Mouse (Mus musculus) hindbrain, embryonic 11.5 days (tissue): ENCODE results near the gene Arhgef5. TPM values are rescaled to one million over a fixed set of nuclear protein-coding genes. Genes with fewer than 3 reads are reported as not detected.

Experiments used
- ATAC-seq: fragments of 200-750 bp; cut with Nextera tagmentation; 2 replicates; pipeline ENCODE4 v1.8.0; 2017; ENCODE audit warnings: mild to moderate bottlenecking, moderate TSS enrichment, moderate library complexity; ENCODE audit not compliant: low FRiP score
- DNase-seq: peaks from one replicate; pipeline ENCODE4 v3.0.0-alpha.2; 2015; ENCODE audit warnings: low spot score
- H3K27ac ChIP-seq: fragments of 300-500 bp; sonication (generic); 2 replicates; pipeline ENCODE4 v1.5.1; 2014; ENCODE audit warnings: mild to moderate bottlenecking, low read depth, low read length
- H3K27me3 ChIP-seq: fragments of 300-500 bp; sonication (generic); 2 replicates; pipeline ENCODE4 v1.6.1; 2014; ENCODE audit warnings: mild to moderate bottlenecking, low read length, moderate library complexity, mixed read lengths; ENCODE audit not compliant: control insufficient read depth, insufficient read depth
- H3K36me3 ChIP-seq: fragments of 300-500 bp; sonication (generic); 2 replicates; pipeline ENCODE4 v1.6.1; 2014; ENCODE audit warnings: mild to moderate bottlenecking, low read length, moderate library complexity, mixed read lengths; ENCODE audit not compliant: control insufficient read depth, insufficient read depth
- H3K4me1 ChIP-seq: fragments of 300-500 bp; sonication (generic); replicated peaks from 2 replicates; pipeline ENCODE4 v1.6.1; 2014; ENCODE audit warnings: low read length, mixed read lengths; ENCODE audit not compliant: control insufficient read depth, insufficient read depth
- H3K4me2 ChIP-seq: fragments of 300-500 bp; sonication (generic); replicated peaks from 2 replicates; pipeline ENCODE4 v1.6.1; 2014; ENCODE audit warnings: mild to moderate bottlenecking, low read depth, low read length
- H3K4me3 ChIP-seq: fragments of 300-500 bp; sonication (generic); 2 replicates; pipeline ENCODE4 v1.5.1; 2014; ENCODE audit warnings: low read depth, low read length
- H3K9ac ChIP-seq: fragments of 300-500 bp; sonication (generic); 2 replicates; pipeline ENCODE4 v1.6.1; 2014; ENCODE audit warnings: low read depth, low read length
- H3K9me3 ChIP-seq: fragments of 300-500 bp; sonication (generic); 2 replicates; pipeline ENCODE4 v1.6.1; 2016; ENCODE audit warnings: low read length; ENCODE audit not compliant: control insufficient read depth
- WGBS: fragments of 180-500 bp; shearing (Covaris S2); extraction: QIAGEN DNeasy Blood & Tissue Kit; methylation state at CpG from one replicate; pipeline ENCODE4 v1.1.7; 2014; 5-methylcytosine and 5-hydroxymethylcytosine counted together
- polyA plus RNA-seq: library from polyadenylated mRNA; unstranded; fragments of >200 nt; fragmentation: Nextera tagmentation; extraction: Ambion mirVana; gene quantifications from 2 replicates; pipeline ENCODE4 v1.2.1, GENCODE M21; 2014

Gene Arhgef5
- polyA plus RNA-seq, 1 experiment from 2014 or later: 4.3 TPM

- no peaks in the 10 kb centered on the region for H3K27me3 ChIP-seq
- H3K4me1 ChIP-seq: no peaks in the 10 kb centered on the region
- H3K4me2 ChIP-seq: no peak overlapping the region
- H3K9ac ChIP-seq: no peak overlapping the region
- no peak overlapping the region for H3K27ac ChIP-seq
- WGBS: 48% methylated on average over 2 of the region's 2 CpGs
- no peaks in the 10 kb centered on the region for H3K36me3 ChIP-seq
- no peaks in the 10 kb centered on the region for H3K9me3 ChIP-seq
- ATAC-seq (peak; percentile 59; the same call in 1 of the 2 replicates), DNase-seq (peak; percentile 16)
- H3K4me3 ChIP-seq: no peak overlapping the region
These were observed 32.1 kb downstream of the Arhgef5 start for GRCm38 (mm10) chr6:43297508-43297850.

- Histone ChIP-seq H3K27ac (no peak within 1 kb of the TSS), H3K9ac (no peak within 1 kb of the TSS), H3K4me1 (no peaks in the 10 kb centered on the region), H3K36me3 (no peaks in the 10 kb centered on the region), H3K9me3 (no peaks in the 10 kb centered on the region), H3K4me2 (no peak within 1 kb of the TSS), H3K27me3 (no peaks in the 10 kb centered on the region), H3K4me3 (no peak within 1 kb of the TSS)
- 65% methylated on average over 16 of the region's 16 CpGs for WGBS
- ATAC-seq: 0 out of 2 replicates have a peak, but pooled peaks have one; percentile 17
- DNase-seq: no peak
These were observed 44.1 kb downstream of the Arhgef5 start, which contains the start of gene Nobox for GRCm38 (mm10) chr6:43309454-43309853. Gene Nobox (minus strand): TSS chr6:43309554.

DNA sequence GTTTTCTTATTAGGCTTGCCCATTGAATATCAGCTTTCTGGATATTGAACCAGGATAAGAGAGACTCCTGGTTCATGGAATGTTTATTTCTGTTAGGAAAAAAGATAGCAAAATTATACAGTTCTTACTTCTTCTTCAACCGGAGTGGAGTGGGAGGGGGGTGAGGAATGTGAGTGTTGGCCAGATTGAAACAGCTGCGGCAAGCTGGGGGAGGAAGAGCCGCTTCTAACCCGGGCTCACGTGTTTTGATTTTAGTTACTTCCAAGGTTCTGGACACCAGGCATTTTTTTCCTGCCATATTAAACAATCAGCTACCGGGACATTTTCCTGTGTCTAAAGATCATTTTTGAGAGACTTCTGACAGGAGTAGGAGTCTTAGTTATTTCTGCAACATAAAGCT, 44.7 kb downstream of the Arhgef5 start:
- Histone ChIP-seq H3K9me3 (no peaks in the 10 kb centered on the region), H3K27ac (no peak overlapping the region), H3K4me2 (no peak overlapping the region), H3K36me3 (no peaks in the 10 kb centered on the region), H3K27me3 (no peaks in the 10 kb centered on the region), H3K4me3 (no peak overlapping the region), H3K4me1 (no peaks in the 10 kb centered on the region), H3K9ac (no peak overlapping the region)
- DNase-seq (no peak), ATAC-seq (no peak)
- 77% methylated on average over 6 of the region's 6 CpGs for WGBS

DNA sequence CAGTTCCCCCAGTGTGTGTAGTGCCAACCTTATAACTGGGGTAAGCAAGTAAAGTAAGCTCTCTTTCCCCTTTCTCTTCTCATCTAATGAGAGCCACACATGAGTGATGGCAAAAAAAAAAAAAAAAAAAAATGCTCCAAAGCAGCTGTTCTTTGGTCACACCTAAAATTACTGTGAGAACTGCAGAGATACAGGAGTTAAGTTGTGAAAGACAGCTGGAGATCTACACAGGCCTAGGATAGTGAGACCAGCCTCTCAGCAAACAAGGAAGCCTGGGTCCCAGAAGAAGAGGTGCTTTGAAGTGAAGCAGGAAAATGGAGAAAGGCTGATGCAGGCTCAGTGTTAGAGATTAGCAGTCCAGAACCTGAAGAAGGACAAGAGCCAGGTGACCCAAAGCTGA, 47.2 kb downstream of the Arhgef5 start:
- H3K4me2 ChIP-seq: no peak overlapping the region
- no peaks in the 10 kb centered on the region for H3K36me3 ChIP-seq
- no peak overlapping the region for H3K9ac ChIP-seq
- H3K9me3 ChIP-seq: no peaks in the 10 kb centered on the region
- H3K27me3 ChIP-seq: no peaks in the 10 kb centered on the region
- no peak for DNase-seq
- no peak overlapping the region for H3K27ac ChIP-seq
- H3K4me1 ChIP-seq: no peaks in the 10 kb centered on the region
- H3K4me3 ChIP-seq: no peak overlapping the region
- ATAC-seq: no peak

DNA sequence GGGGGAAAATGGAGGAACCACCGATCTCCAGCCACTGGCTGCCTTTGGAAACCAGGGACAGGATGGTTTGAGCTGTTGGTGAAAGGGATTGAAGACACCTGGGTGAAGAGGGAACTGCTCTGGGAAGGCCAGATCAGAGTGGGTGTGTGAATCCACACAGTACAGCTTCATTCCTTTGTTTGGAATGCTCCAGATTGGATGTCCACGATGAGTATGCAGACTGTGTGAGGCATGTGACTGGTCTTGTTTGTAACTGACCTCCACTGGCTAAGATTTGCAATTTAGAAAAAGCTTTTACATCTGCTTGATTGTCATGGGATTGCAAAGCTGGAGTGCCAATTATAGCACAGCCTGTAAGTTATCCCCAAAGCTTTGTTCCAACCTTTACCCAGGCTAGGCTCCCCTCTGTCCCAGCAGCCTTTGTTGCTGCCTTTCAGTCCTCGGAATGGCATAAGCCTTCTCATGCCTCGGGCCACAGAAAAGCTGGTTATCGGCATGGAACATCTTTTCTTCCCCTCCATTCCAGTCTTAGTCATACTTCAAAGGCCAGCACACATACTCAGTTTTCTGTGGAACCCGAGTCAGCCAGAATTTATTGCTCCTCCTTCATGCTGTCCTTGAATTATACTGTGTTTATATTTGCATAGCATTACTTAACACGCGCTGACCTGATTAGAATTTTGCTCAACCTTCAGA, 47.7 kb downstream of the Arhgef5 start:
- Histone ChIP-seq H3K27ac (no peak overlapping the region), H3K4me1 (no peaks in the 10 kb centered on the region), H3K4me2 (no peak overlapping the region), H3K4me3 (no peak overlapping the region), H3K9me3 (no peaks in the 10 kb centered on the region), H3K27me3 (no peaks in the 10 kb centered on the region), H3K36me3 (no peaks in the 10 kb centered on the region), H3K9ac (no peak overlapping the region)
- 75% methylated on average over 8 of the region's 8 CpGs for WGBS
- DNase-seq (no peak), ATAC-seq (peak; percentile 45; the same call in 1 of the 2 replicates)

- no peaks in the 10 kb centered on the region for H3K4me1 ChIP-seq
- H3K4me2 ChIP-seq: no peak overlapping the region
- H3K9ac ChIP-seq: no peak overlapping the region
- H3K36me3 ChIP-seq: no peaks in the 10 kb centered on the region
- H3K27ac ChIP-seq: no peak overlapping the region
- WGBS: 86% methylated on average over 4 of the region's 4 CpGs
- no peak for ATAC-seq
- no peaks in the 10 kb centered on the region for H3K9me3 ChIP-seq
- H3K27me3 ChIP-seq: no peaks in the 10 kb centered on the region
- no peak for DNase-seq
- no peak overlapping the region for H3K4me3 ChIP-seq
These were observed 68.1 kb downstream of the Arhgef5 start for GRCm38 (mm10) chr6:43333479-43333878.

DNA sequence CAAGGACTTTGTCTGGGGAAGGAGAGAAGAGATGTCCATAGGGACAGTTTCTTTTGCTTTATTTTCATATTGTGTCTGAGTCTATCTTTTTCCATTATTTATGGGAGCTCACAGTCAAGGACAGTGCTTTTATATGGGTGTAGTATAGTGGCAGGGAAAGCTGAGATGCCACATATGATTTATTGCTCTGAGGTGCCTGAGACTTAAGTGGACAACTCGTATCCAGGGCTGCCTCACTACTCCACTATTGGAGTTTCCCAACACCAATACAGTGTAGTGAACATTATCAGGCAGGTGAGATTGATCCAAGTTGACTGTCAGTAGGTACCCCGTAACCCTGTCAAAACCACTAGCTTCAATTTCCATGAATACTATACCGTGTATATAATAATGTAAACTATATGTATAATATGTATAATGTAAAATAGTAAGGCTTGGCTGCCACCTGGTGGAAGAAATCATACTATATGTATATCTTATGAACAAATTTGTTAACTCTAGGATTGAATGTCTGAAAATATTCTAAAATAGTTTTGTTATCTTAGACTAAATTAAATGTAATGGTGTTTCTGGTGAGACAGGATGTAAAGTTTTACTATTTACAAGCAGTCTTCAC, 70.3 kb downstream of the Arhgef5 start:
- WGBS: 81% methylated on average over 3 of the region's 3 CpGs
- H3K27me3 ChIP-seq: no peaks in the 10 kb centered on the region
- H3K27ac ChIP-seq: no peak overlapping the region
- no peaks in the 10 kb centered on the region for H3K4me1 ChIP-seq
- H3K36me3 ChIP-seq: no peaks in the 10 kb centered on the region
- no peak overlapping the region for H3K4me2 ChIP-seq
- H3K9ac ChIP-seq: no peak overlapping the region
- ATAC-seq (no peak), DNase-seq (no peak)
- no peak overlapping the region for H3K4me3 ChIP-seq
- no peaks in the 10 kb centered on the region for H3K9me3 ChIP-seq

- no peak for DNase-seq
- H3K9me3 ChIP-seq: no peaks in the 10 kb centered on the region
- no peak overlapping the region for H3K4me3 ChIP-seq
- H3K4me2 ChIP-seq: no peak overlapping the region
- no peaks in the 10 kb centered on the region for H3K4me1 ChIP-seq
- no peak overlapping the region for H3K9ac ChIP-seq
- WGBS: 55% methylated on average over 10 of the region's 10 CpGs
- no peaks in the 10 kb centered on the region for H3K36me3 ChIP-seq
- no peak for ATAC-seq
- H3K27ac ChIP-seq: no peak overlapping the region
- no peaks in the 10 kb centered on the region for H3K27me3 ChIP-seq
These were observed 72.1 kb downstream of the Arhgef5 start for GRCm38 (mm10) chr6:43337491-43337961.

DNA sequence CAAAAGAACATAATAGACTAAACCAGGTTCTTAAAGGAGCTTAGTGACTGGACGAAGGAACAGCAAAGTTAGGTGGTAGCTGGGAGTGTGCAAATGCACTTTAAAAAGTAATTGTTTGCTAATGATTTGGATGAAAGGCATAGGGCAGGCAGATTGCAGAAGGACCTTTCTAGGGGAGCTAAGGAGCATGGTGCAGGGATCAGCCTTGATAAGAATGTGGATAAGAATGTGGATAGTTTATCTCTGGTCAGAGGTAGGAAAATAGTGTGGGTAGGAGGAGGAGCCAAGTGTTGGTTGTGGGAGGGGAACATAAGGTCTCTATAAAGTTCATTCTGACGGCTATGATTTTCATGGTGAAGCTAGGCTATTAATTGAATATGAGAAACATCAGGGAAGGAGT, 73.4 kb downstream of the Arhgef5 start:
- no peak overlapping the region for H3K4me2 ChIP-seq
- ATAC-seq: no peak
- H3K27ac ChIP-seq: no peak overlapping the region
- H3K9me3 ChIP-seq: no peaks in the 10 kb centered on the region
- H3K36me3 ChIP-seq: no peaks in the 10 kb centered on the region
- no peaks in the 10 kb centered on the region for H3K4me1 ChIP-seq
- H3K4me3 ChIP-seq: no peak overlapping the region
- WGBS: 78% methylated on average over 2 of the region's 2 CpGs
- no peak for DNase-seq
- H3K9ac ChIP-seq: no peak overlapping the region
- no peaks in the 10 kb centered on the region for H3K27me3 ChIP-seq
